Mouse (Mus musculus): ENCODE results near the gene Arl6. TPM values are rescaled to one million over a fixed set of nuclear protein-coding genes. Genes with fewer than 3 reads are reported as not detected.

Gene Arl6
- total RNA-seq, 2 experiments from 2014 or later: 2.6 to 2.8 TPM

DNA sequence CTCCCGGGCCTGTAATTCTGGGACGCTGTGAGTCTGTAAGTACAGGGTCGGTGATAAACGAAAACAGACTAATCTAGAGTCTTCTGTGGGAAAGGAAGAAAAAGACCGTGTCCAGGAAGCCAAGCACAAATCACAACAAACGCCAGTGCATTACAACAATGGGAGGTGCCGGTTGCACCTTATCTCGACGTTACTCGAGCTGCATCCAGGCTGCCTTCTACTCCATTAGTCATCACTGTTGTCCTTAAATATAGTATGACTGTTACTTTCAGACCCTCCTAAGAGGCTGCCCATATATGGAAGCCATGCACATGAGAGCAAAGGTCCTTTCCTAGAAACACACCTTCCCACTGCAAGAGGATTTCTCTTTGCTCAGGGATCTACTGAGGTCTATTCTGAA lies 51.4 kb downstream of the Arl6 start:
- DNase-seq: no peak

DNA sequence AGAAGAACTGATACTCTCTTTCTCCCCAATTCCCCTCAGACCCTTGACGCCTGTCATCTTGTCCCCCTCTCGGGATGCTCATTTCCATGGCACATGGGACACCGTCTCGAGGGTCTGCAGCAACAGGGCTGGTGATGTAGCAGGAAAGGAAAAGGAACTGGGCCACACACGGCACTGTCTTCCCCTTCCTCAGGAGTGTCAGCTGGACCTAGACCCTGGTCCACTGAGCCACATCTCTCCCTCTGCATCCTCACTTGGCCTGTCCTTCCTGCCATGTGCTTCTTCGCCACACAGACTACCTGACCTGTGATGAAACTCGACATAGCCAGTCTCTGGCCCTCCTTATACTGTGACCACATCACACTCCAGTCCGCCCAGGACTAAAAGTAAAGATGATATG lies 52.3 kb downstream of the Arl6 start:
- no peak for DNase-seq

GRCm38 (mm10) chr16:59586276-59586675 lies 52.9 kb downstream of the Arl6 start:
- no peak for DNase-seq

DNA sequence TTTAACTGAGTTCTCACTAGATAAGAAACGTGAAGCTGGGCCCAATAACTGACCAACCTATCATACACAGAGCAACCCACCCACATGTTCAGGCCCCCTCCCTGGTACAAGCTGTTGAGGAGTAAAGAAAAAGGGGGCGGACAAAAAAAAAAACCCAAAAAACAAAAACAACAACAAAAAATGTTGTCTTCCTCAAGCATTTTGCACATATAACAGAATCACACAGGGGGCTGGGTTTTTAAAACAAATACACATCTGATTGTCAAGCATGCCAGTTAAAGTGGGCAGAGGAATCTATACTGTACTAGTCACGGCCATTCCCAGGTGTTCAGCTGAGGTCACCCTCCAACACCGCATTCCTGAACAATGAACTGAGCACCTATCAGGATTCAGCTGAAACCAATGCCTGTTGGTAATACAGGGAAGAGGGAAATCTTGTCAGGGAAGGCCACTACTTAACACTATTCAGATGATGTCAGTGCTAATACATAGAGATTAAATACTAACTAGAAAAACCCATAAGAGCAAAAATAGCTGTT lies 53.4 kb downstream of the Arl6 start:
- no peak for DNase-seq

DNA sequence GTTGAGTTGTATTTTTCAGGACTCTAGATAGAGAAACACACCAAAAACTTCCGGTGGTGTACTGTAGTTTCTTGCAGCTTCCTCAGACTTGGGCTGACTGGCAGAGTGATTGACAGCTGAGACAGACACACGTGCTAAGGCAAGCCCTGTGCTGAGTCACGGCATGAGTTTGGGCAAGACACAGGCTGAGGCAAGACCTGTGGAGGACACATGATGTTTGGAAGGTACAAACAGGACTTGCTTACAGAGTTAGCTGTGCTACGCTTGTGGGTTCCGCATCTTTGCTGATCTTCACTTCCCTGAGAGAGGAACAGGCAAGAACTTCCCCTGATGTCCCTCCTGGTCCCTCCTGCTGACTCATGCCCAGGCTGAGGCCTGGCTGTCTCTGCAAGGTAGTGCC lies 55.7 kb downstream of the Arl6 start:
- no peak for DNase-seq

- DNase-seq: no peak
Observed at GRCm38 (mm10) chr16:59579237-59579636, 60.0 kb downstream of the Arl6 start.

- no peak for DNase-seq
Observed at GRCm38 (mm10) chr16:59573961-59574360, 65.2 kb downstream of the Arl6 start.

- peak; percentile 54 for DNase-seq
Observed at GRCm38 (mm10) chr16:59572685-59573084, 66.5 kb downstream of the Arl6 start.

DNA sequence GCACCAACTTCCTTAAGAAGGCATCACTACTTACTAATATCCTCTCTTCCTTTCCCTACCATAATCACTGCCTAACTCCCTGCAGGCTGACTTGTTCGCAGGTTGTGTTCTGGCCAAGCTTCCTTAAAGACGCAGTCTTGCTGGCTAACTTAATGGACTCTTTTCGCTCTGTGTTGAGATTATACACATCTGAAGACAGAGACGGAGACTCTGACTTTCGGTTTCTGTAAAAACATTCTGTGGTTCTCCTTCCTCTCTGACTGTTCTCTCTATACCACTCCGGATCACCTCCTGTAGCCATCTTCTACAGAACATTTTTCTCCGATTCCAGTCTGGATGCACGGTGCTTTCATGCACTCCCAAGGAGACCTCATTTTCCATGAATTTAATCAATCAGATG lies 68.4 kb downstream of the Arl6 start:
- no peak for DNase-seq

DNA sequence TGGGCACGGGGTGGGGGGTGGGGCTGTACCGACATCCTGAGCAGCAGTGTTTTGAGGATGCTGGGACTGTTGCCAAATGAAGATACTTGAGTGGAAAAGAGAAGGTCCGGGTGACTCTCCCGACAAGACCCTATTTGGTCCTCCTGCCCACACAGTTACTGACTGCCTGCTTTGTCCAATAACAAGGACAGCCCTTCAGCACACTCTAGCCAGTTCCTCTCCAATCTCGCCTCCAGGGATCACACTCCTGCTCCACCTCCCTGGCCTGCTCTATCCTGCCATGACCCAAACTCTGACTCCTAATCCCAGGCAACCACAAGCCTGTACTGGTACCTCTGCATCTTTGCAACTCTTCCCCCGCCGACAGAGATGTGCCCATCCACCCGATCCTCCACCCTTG lies 69.4 kb downstream of the Arl6 start:
- peak; percentile 19 for DNase-seq

- no peak for DNase-seq
Observed at GRCm38 (mm10) chr16:59567721-59568381, 71.3 kb downstream of the Arl6 start.

DNA sequence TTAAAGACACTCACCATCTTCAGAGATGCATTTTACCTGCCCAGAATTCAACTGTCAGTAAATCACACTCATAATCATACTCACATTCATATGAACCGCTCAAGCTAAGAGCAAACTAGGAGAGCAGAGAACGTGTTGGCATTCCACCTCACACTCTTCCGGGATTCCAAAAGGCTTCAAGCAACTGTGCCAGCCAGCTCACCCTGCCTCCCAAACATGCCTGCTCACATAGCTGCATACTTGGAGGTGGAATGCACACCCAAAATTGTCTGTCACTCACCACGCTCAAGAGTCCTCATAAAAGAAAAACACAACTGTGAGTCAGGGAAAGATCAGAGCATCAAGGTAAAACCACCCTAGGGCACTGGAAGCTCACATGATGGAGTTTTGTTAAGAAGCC lies 72.8 kb downstream of the Arl6 start:
- no peak for DNase-seq

- no peak for DNase-seq
Observed at GRCm38 (mm10) chr16:59565631-59566030, 73.6 kb downstream of the Arl6 start.

GRCm38 (mm10) chr16:59564025-59564424 lies 75.2 kb downstream of the Arl6 start:
- no peak for DNase-seq

Other genes starting within 250 kb of the Arl6 start
- not detected for gene Gabrr3, start 232.1 kb downstream of the Arl6 start, total RNA-seq (2021)
- gene Riox2, start 167.6 kb downstream of the Arl6 start, total RNA-seq (2021): 10 to 100 TPM; 15.2 to 16.3 TPM
- gene Crybg3, start 38.4 kb downstream of the Arl6 start, total RNA-seq (2021): 10 to 100 TPM; 35.2 to 42.8 TPM

All from gastrocnemius, postnatal 25 days (tissue).